Mouse (Mus musculus): ENCODE results near the gene Olfr1342. TPM values are rescaled to one million over a fixed set of nuclear protein-coding genes. Genes with fewer than 3 reads are reported as not detected.

Olfr1342 gene
- polyA plus RNA-seq, 1 experiment, result 12.8 TPM

- no peak for TF ChIP-seq CTCF (IDR thresholded peaks at IDR 0.05; ENCODE audit: insufficient read depth, low read length)
- TF ChIP-seq POLR2A (IDR thresholded peaks at IDR 0.05; ENCODE audit: borderline replicate concordance, extremely low read depth, low read depth, low read length), result no peak
- 71% methylated on average over 3 of the region's 3 CpGs for WGBS
- Histone ChIP-seq H3K4me3 (replicated peaks; ENCODE audit: extremely low read depth, low read depth, low read length) (no peak within 1 kb of the TSS), H3K4me1 (ENCODE audit: control insufficient read depth, insufficient read depth, low read length) (no peaks in the 10 kb centered on the region)
- no peak for DNase-seq
These were observed 10.7 kb upstream of the Olfr1342 start, which contains the start of gene Olfr1341 for GRCm38 (mm10) chr4:118703223-118703622. Gene Olfr1341, plus strand, starts transcription at chr4:118703523.

- H3K4me1 ChIP-seq (ENCODE audit: control insufficient read depth, insufficient read depth, low read length), result no peaks in the 10 kb centered on the region
- no peak for DNase-seq
- TF ChIP-seq CTCF (IDR thresholded peaks at IDR 0.05; ENCODE audit: insufficient read depth, low read length) (no peak), POLR2A (IDR thresholded peaks at IDR 0.05; ENCODE audit: borderline replicate concordance, extremely low read depth, low read depth, low read length) (no peak)
- no peak overlapping the region for H3K4me3 ChIP-seq (replicated peaks; ENCODE audit: extremely low read depth, low read depth, low read length)
- 48% methylated on average over 2 of the region's 2 CpGs for WGBS
These were observed 1.3 kb upstream of the Olfr1342 start for GRCm38 (mm10) chr4:118693812-118694211.

GRCm38 (mm10) chr4:118687086-118687485 is 5.5 kb downstream of the Olfr1342 start:
- TF ChIP-seq CTCF (IDR thresholded peaks at IDR 0.05; ENCODE audit: insufficient read depth, low read length) (no peak), POLR2A (IDR thresholded peaks at IDR 0.05; ENCODE audit: borderline replicate concordance, extremely low read depth, low read depth, low read length) (no peak)
- Histone ChIP-seq H3K4me3 (replicated peaks; ENCODE audit: extremely low read depth, low read depth, low read length) (no peak overlapping the region), H3K4me1 (ENCODE audit: control insufficient read depth, insufficient read depth, low read length) (no peaks in the 10 kb centered on the region)
- no peak for DNase-seq
- 30% methylated on average over 2 of the region's 2 CpGs for WGBS

GRCm38 (mm10) chr4:118658652-118659051 is 33.9 kb downstream of the Olfr1342 start, which contains the start of gene Olfr62:
Gene Olfr62, plus strand, starts transcription at chr4:118658952.
- no peaks in the 10 kb centered on the region for H3K4me1 ChIP-seq (ENCODE audit: control insufficient read depth, insufficient read depth, low read length)
- TF ChIP-seq POLR2A (IDR thresholded peaks at IDR 0.05; ENCODE audit: borderline replicate concordance, extremely low read depth, low read depth, low read length) (no peak), CTCF (IDR thresholded peaks at IDR 0.05; ENCODE audit: insufficient read depth, low read length) (no peak)
- no peak for DNase-seq
- no peak within 1 kb of the TSS for H3K4me3 ChIP-seq (replicated peaks; ENCODE audit: extremely low read depth, low read depth, low read length)

GRCm38 (mm10) chr4:118645234-118645633 is 47.3 kb downstream of the Olfr1342 start:
- TF ChIP-seq CTCF (IDR thresholded peaks at IDR 0.05; ENCODE audit: insufficient read depth, low read length) (peak; percentile 82), POLR2A (IDR thresholded peaks at IDR 0.05; ENCODE audit: borderline replicate concordance, extremely low read depth, low read depth, low read length) (no peak)
- H3K4me1 ChIP-seq (ENCODE audit: control insufficient read depth, insufficient read depth, low read length), result no peaks in the 10 kb centered on the region
- H3K4me3 ChIP-seq (replicated peaks; ENCODE audit: extremely low read depth, low read depth, low read length), result no peak overlapping the region
- DNase-seq, result peak; percentile 42
- WGBS, result 3% methylated on average over 2 of the region's 2 CpGs

GRCm38 (mm10) chr4:118642346-118643190 is 50.0 kb downstream of the Olfr1342 start:
- 34% methylated on average over 20 of the region's 20 CpGs for WGBS
- no peak for TF ChIP-seq POLR2A (IDR thresholded peaks at IDR 0.05; ENCODE audit: borderline replicate concordance, extremely low read depth, low read depth, low read length)
- Histone ChIP-seq H3K4me1 (ENCODE audit: control insufficient read depth, insufficient read depth, low read length) (no peaks in the 10 kb centered on the region), H3K4me3 (replicated peaks; ENCODE audit: extremely low read depth, low read depth, low read length) (no peak overlapping the region)
- DNase-seq, result no peak

Other genes with a start within 250 kb of the Olfr1342 start
- gene Mpl, start 235.2 kb downstream of the Olfr1342 start, polyA plus RNA-seq (2012; rRNA removed), result 1.1 and 1.8 TPM in 2 replicates
- 245 and 308 TPM in 2 replicates for gene Tie1, start 202.7 kb downstream of the Olfr1342 start, polyA plus RNA-seq (2012; rRNA removed)
- gene 2610528J11Rik, start 165.8 kb downstream of the Olfr1342 start, polyA plus RNA-seq (2012; rRNA removed), result 17.0 and 17.7 TPM in 2 replicates
- 32.4 and 47.5 TPM in 2 replicates for gene Tmem125, start 148.7 kb downstream of the Olfr1342 start, polyA plus RNA-seq (2012; rRNA removed)
- 1.3 and 2.5 TPM in 2 replicates for gene Cfap57, start 72.0 kb downstream of the Olfr1342 start, polyA plus RNA-seq (2012; rRNA removed)
- 19.7 and 21.6 TPM in 2 replicates for gene Ebna1bp2, start 72.0 kb downstream of the Olfr1342 start, polyA plus RNA-seq (2012; rRNA removed)
- gene Olfr62, start 33.8 kb downstream of the Olfr1342 start, polyA plus RNA-seq (2012; rRNA removed), result not detected in 2 replicates
- not detected in 2 replicates for gene Olfr1341, start 10.8 kb upstream of the Olfr1342 start, polyA plus RNA-seq (2012; rRNA removed)
- gene Olfr1340, start 27.4 kb upstream of the Olfr1342 start, polyA plus RNA-seq (2012; rRNA removed), result not detected in 2 replicates
- not detected in 2 replicates for gene Olfr1339, start 39.4 kb upstream of the Olfr1342 start, polyA plus RNA-seq (2012; rRNA removed)
- not detected in 2 replicates for gene Olfr1338, start 66.0 kb upstream of the Olfr1342 start, polyA plus RNA-seq (2012; rRNA removed)
- not detected in 2 replicates for gene Olfr1337, start 89.8 kb upstream of the Olfr1342 start, polyA plus RNA-seq (2012; rRNA removed)
- not detected in 2 replicates for gene Olfr1335, start 117.2 kb upstream of the Olfr1342 start, polyA plus RNA-seq (2012; rRNA removed)
- gene Olfr1333, start 143.5 kb upstream of the Olfr1342 start, polyA plus RNA-seq (2012; rRNA removed), result not detected in 2 replicates
- gene Olfr1331, start 171.9 kb upstream of the Olfr1342 start, polyA plus RNA-seq (2012; rRNA removed), result not detected in 2 replicates
- gene Olfr1330, start 195.8 kb upstream of the Olfr1342 start, polyA plus RNA-seq (2012; rRNA removed), result not detected in 2 replicates
- gene Olfr1329, start 224.7 kb upstream of the Olfr1342 start, polyA plus RNA-seq (2012; rRNA removed), result not detected in 2 replicates
- not detected in 2 replicates for gene Olfr1328, start 245.9 kb upstream of the Olfr1342 start, polyA plus RNA-seq (2012; rRNA removed)